Comparison of ENCODE assay signal across 9 mouse cellular contexts in genomic region chr19:16328074-16328850, GRCm38 (mm10).
A peak's percentile ranks its signal among the peaks of the same experiment; 100 is the strongest.
DNase-seq lines count a peak whose midpoint lies in the region; ATAC-seq and TF ChIP-seq lines count a peak whose summit lies in the region.
"Had no signal": no experiment of that assay in that cellular context is flagged by ENCODE, and none has a peak within 500 bp of the region (broad histone marks: within the 10 kb centered on the region; RNA-seq: fewer than 3 reads in every experiment).

No protein-coding gene starts in this region.

- peaks cover 33% of the 10 kb centered on the region for H3K4me1 ChIP-seq in intestine, embryonic 14.5 days (replicated peaks; ENCODE audit: control insufficient read depth, insufficient read depth, low read length)
- peaks cover 12% of the 10 kb centered on the region; the same call in 1 of the 2 replicates for H3K4me1 ChIP-seq in intestine, postnatal 0 days (replicated peaks; ENCODE audit: control insufficient read depth, insufficient read depth, low read length)
- H3K4me1 ChIP-seq in forebrain, embryonic 13.5 days = peaks cover 39% of the 10 kb centered on the region

- no peak overlapping the region for H3K9ac ChIP-seq in intestine, embryonic 14.5 days (ENCODE audit: low read length)
- H3K9ac ChIP-seq in intestine, postnatal 0 days (ENCODE audit: low read depth, low read length) = no peak overlapping the region
- H3K9ac ChIP-seq in forebrain, embryonic 13.5 days = no peak overlapping the region

- WGBS in intestine, embryonic 14.5 days = 56% methylated on average over 7 of the region's 7 CpGs
- WGBS in intestine, postnatal 0 days = 53% methylated on average over 7 of the region's 7 CpGs
- 13% methylated on average over 7 of the region's 7 CpGs for WGBS in forebrain, embryonic 13.5 days

- H3K4me2 ChIP-seq in intestine, embryonic 14.5 days (ENCODE audit: low read length) = no peak overlapping the region
- H3K4me2 ChIP-seq in intestine, postnatal 0 days (replicated peaks; ENCODE audit: low read depth) = no peak overlapping the region
- peak overlapping the region; percentile 33 for H3K4me2 ChIP-seq in forebrain, embryonic 13.5 days

- H3K36me3 ChIP-seq in intestine, embryonic 14.5 days (ENCODE audit: control insufficient read depth, insufficient read depth, low read length) = peaks cover 8% of the 10 kb centered on the region; the same call in 1 of the 2 replicates
- no peaks in the 10 kb centered on the region for H3K36me3 ChIP-seq in intestine, postnatal 0 days (ENCODE audit: control insufficient read depth, insufficient read depth)
- H3K36me3 ChIP-seq in forebrain, embryonic 13.5 days (ENCODE audit: poor library complexity, severe bottlenecking) = no peaks in the 10 kb centered on the region

- peak overlapping the region; percentile 43 for H3K27ac ChIP-seq in intestine, embryonic 14.5 days (ENCODE audit: low read depth)
- H3K27ac ChIP-seq in intestine, postnatal 0 days (ENCODE audit: low read depth, low read length) = no peak overlapping the region
- H3K27ac ChIP-seq in forebrain, embryonic 13.5 days = peak overlapping the region; percentile 66
- H3K27ac ChIP-seq: heart, adult 2 months had no signal

- TF ChIP-seq CTCF in intestine, postnatal 0 days (IDR thresholded peaks at IDR 0.05; ENCODE audit: low read depth) = no peak

- H3K9me3 ChIP-seq in intestine, embryonic 14.5 days (ENCODE audit: control insufficient read depth, low read length) = no peaks in the 10 kb centered on the region
- H3K9me3 ChIP-seq in intestine, postnatal 0 days (ENCODE audit: control insufficient read depth) = no peaks in the 10 kb centered on the region
- H3K9me3 ChIP-seq in forebrain, embryonic 13.5 days (replicated peaks) = no peaks in the 10 kb centered on the region

- H3K27me3 ChIP-seq in intestine, embryonic 14.5 days (replicated peaks; ENCODE audit: control insufficient read depth, insufficient read depth, low read length) = no peaks in the 10 kb centered on the region
- no peaks in the 10 kb centered on the region for H3K27me3 ChIP-seq in intestine, postnatal 0 days (replicated peaks; ENCODE audit: control insufficient read depth, insufficient read depth, low read length)
- H3K27me3 ChIP-seq in forebrain, embryonic 13.5 days = no peaks in the 10 kb centered on the region

- no peak for DNase-seq in intestine, embryonic 14.5 days (ENCODE audit: low spot score)
- peak; percentile 83 for DNase-seq in adrenal gland, adult 8-10 months
- DNase-seq in kidney, adult 18-20 months = peak; percentile 86
- peak; percentile 84 for DNase-seq in lung, adult 18-20 months
- DNase-seq in retina, adult 2 months (ENCODE audit: low read depth, low spot score) = peak; percentile 33
- no peak for DNase-seq in Muller cell, postnatal 12 days (ENCODE audit: inconsistent ontology term)

- 0 out of 2 replicates have a peak, but pooled peaks have one; percentile 31 for ATAC-seq in intestine, embryonic 14.5 days (replicated peaks; ENCODE audit: low FRiP score, low TSS enrichment, low read depth)
- no peak for ATAC-seq in intestine, postnatal 0 days
- ATAC-seq in forebrain, embryonic 13.5 days = peak; percentile 82

- no peak overlapping the region for H3K4me3 ChIP-seq in intestine, embryonic 14.5 days (ENCODE audit: low read depth, low read length)
- no peak overlapping the region for H3K4me3 ChIP-seq in intestine, postnatal 0 days (ENCODE audit: low read depth, low read length)
- H3K4me3 ChIP-seq in forebrain, embryonic 13.5 days = no peak overlapping the region
- H3K4me3 ChIP-seq: heart, adult 2 months had no signal

Comparison
In these comparisons a context has a peak if more than half of its experiments do, and no peak if none do; other contexts are left out.
1. DNase-seq: peak in adrenal gland, adult 8-10 months (single experiment), kidney, adult 18-20 months (single experiment), lung, adult 18-20 months (2 of 2) and retina, adult 2 months (single experiment); none in intestine, embryonic 14.5 days (single experiment) and Muller cell, postnatal 12 days (single experiment).